ENCODE assay signal across 17 mouse cellular contexts in genomic region chr17:57209330-57209729, GRCm38 (mm10). TPM values are rescaled to one million over a fixed set of nuclear protein-coding genes. Genes with fewer than 3 reads are reported as not detected.
DNase-seq lines count a peak whose midpoint lies in the region; ATAC-seq and TF ChIP-seq lines count a peak whose summit lies in the region.
"Had no signal": no experiment of that assay in that cellular context is flagged by ENCODE, and none has a peak within 500 bp of the region (broad histone marks: within the 10 kb centered on the region; RNA-seq: fewer than 3 reads in every experiment).

No protein-coding gene starts in this region.

- no peaks in the 10 kb centered on the region for H3K27me3 ChIP-seq in thymus, adult 2 months (ENCODE audit: control insufficient read depth, insufficient read depth, low read length)
- no peaks in the 10 kb centered on the region for H3K27me3 ChIP-seq in hindbrain, embryonic 16.5 days (replicated peaks; ENCODE audit: control insufficient read depth, insufficient read depth, low read length)

- ATAC-seq in granulocyte monocyte progenitor cell, adult 5-6 weeks (replicated peaks; ENCODE audit: poor library complexity, severe bottlenecking) = peak; percentile 25; the same call in 1 of the 2 replicates
- ATAC-seq in erythroblast, adult 5-6 weeks (replicated peaks; ENCODE audit: low FRiP score, poor library complexity, severe bottlenecking) = no peak
- ATAC-seq in hindbrain, embryonic 16.5 days = no peak

- H3K9me3 ChIP-seq in hindbrain, embryonic 16.5 days (ENCODE audit: control insufficient read depth, low read length) = no peaks in the 10 kb centered on the region

- no peak overlapping the region for H3K27ac ChIP-seq in thymus, adult 2 months (ENCODE audit: control insufficient read depth, insufficient read depth, low read length)
- H3K27ac ChIP-seq in hindbrain, embryonic 16.5 days (ENCODE audit: low read depth, low read length) = no peak overlapping the region

- H3K4me1 ChIP-seq in thymus, adult 2 months (replicated peaks; ENCODE audit: control insufficient read depth, insufficient read depth, low read length) = peaks cover 5% of the 10 kb centered on the region
- H3K4me1 ChIP-seq in hindbrain, embryonic 16.5 days (ENCODE audit: control insufficient read depth, insufficient read depth, low read depth, low read length) = no peaks in the 10 kb centered on the region

- peak; percentile 32 for DNase-seq in kidney, adult 9 months
- DNase-seq in kidney, postnatal 4 days = no peak
- peak; percentile 62 for DNase-seq in CD4-positive helper T cell, adult 2 months (ENCODE audit: low read depth, low spot score)
- DNase-seq in thymus, adult 2 months = peak; percentile 73
- no peak for DNase-seq in embryo, embryonic 11 days
- DNase-seq: cerebellum, adult 18-20 months; gastrocnemius, postnatal 25 days; kidney, adult 18-20 months; layer of hippocampus, adult 9-11 months; right cerebral cortex, postnatal 4 days had no signal

- no peak for TF ChIP-seq CTCF in thymus, adult 2 months (IDR thresholded peaks at IDR 0.05; ENCODE audit: borderline replicate concordance, control insufficient read depth, extremely low read depth, insufficient read depth, low read length, poor library complexity)

- 22% methylated on average over 4 of the region's 4 CpGs for WGBS in thymus, adult 2 months
- 83% methylated on average over 4 of the region's 4 CpGs for WGBS in hindbrain, embryonic 16.5 days

- H3K36me3 ChIP-seq in thymus, adult 2 months (ENCODE audit: control insufficient read depth, insufficient read depth, low read length) = no peaks in the 10 kb centered on the region
- H3K36me3 ChIP-seq in hindbrain, embryonic 16.5 days (ENCODE audit: control insufficient read depth, insufficient read depth, low read length) = no peaks in the 10 kb centered on the region

- no peak overlapping the region for H3K4me2 ChIP-seq in hindbrain, embryonic 16.5 days (ENCODE audit: low read length)

- TF ChIP-seq POLR2A in thymus, adult 2 months (IDR thresholded peaks at IDR 0.05; ENCODE audit: control insufficient read depth, extremely low read depth, insufficient read depth, low read length, poor library complexity) = no peak

- H3K4me3 ChIP-seq in thymus, adult 2 months (ENCODE audit: control insufficient read depth, insufficient read depth, low read length) = no peak overlapping the region
- H3K4me3 ChIP-seq in hindbrain, embryonic 16.5 days (ENCODE audit: low read length) = no peak overlapping the region

- H3K9ac ChIP-seq in hindbrain, embryonic 16.5 days (ENCODE audit: low read depth, low read length) = no peak overlapping the region

RNA-seq across cellular contexts. Expression of gene Tnfsf14, which starts 15.4 kb away (rescaled TPM):
- total RNA-seq in granulocyte monocyte progenitor cell, adult 5-6 weeks (2014; fragmentation: Nextera tagmentation) = 6.4 and 7.6 TPM in 2 replicates
- 5.2 and 5.8 TPM in 2 replicates for total RNA-seq in granulocyte monocyte progenitor cell, adult 5-6 weeks (2017)
- polyA plus RNA-seq in thymus, adult 2 months (2012; rRNA removed) = 6.5 and 6.7 TPM in 2 replicates
- 1.5 TPM in 1 of 2 replicates, not detected in the other for total RNA-seq in erythroblast, adult 5-6 weeks (2015; ENCODE audit: low replicate concordance)
- total RNA-seq in erythroblast, adult 5-6 weeks (2017; ENCODE audit: low replicate concordance) = 1.5 and 2.0 TPM in 2 replicates
- polyA plus RNA-seq in hindbrain, embryonic 16.5 days (2015; fragmentation: Nextera tagmentation; extraction: Ambion mirVana) = not detected in 2 replicates
- total RNA-seq: gastrocnemius, postnatal 25 days had no signal

RNA-seq across cellular contexts. Expression of gene C3, which starts 18.6 kb away (rescaled TPM):
- total RNA-seq in granulocyte monocyte progenitor cell, adult 5-6 weeks (2014; fragmentation: Nextera tagmentation) = 59.6 and 67.4 TPM in 2 replicates
- 146 and 183 TPM in 2 replicates for total RNA-seq in granulocyte monocyte progenitor cell, adult 5-6 weeks (2017)
- 139 and 152 TPM in 2 replicates for polyA plus RNA-seq in thymus, adult 2 months (2012; rRNA removed)
- 214 and 227 TPM in 2 replicates for total RNA-seq in erythroblast, adult 5-6 weeks (2015; ENCODE audit: low replicate concordance)
- 74.9 and 158 TPM in 2 replicates for total RNA-seq in erythroblast, adult 5-6 weeks (2017; ENCODE audit: low replicate concordance)
- polyA plus RNA-seq in hindbrain, embryonic 16.5 days (2015; fragmentation: Nextera tagmentation; extraction: Ambion mirVana) = 2.1 TPM in 2 replicates
- polyA plus RNA-seq: forebrain, embryonic 11.5 days had no signal

RNA-seq across cellular contexts. Expression of gene Gpr108, which starts 38.9 kb away (rescaled TPM):
- 26.6 and 27.2 TPM in 2 replicates for total RNA-seq in granulocyte monocyte progenitor cell, adult 5-6 weeks (2014; fragmentation: Nextera tagmentation)
- total RNA-seq in granulocyte monocyte progenitor cell, adult 5-6 weeks (2017) = 18.9 and 20.9 TPM in 2 replicates
- 62.4 and 63.9 TPM in 2 replicates for polyA plus RNA-seq in thymus, adult 2 months (2012; rRNA removed)
- 9.2 and 17.5 TPM in 2 replicates for total RNA-seq in erythroblast, adult 5-6 weeks (2015; ENCODE audit: low replicate concordance)
- 5.2 and 6.3 TPM in 2 replicates for total RNA-seq in erythroblast, adult 5-6 weeks (2017; ENCODE audit: low replicate concordance)
- 22.8 and 24.2 TPM in 2 replicates for polyA plus RNA-seq in hindbrain, embryonic 16.5 days (2015; fragmentation: Nextera tagmentation; extraction: Ambion mirVana)

RNA-seq across cellular contexts. Expression of gene Trip10, which starts 39.9 kb away (rescaled TPM):
- 8.3 and 9.9 TPM in 2 replicates for total RNA-seq in granulocyte monocyte progenitor cell, adult 5-6 weeks (2014; fragmentation: Nextera tagmentation)
- total RNA-seq in granulocyte monocyte progenitor cell, adult 5-6 weeks (2017) = 5.6 and 8.6 TPM in 2 replicates
- polyA plus RNA-seq in thymus, adult 2 months (2012; rRNA removed) = 10.6 and 14.8 TPM in 2 replicates
- 0.42 and 3.1 TPM in 2 replicates for total RNA-seq in erythroblast, adult 5-6 weeks (2015; ENCODE audit: low replicate concordance)
- total RNA-seq in erythroblast, adult 5-6 weeks (2017; ENCODE audit: low replicate concordance) = 1.8 and 5.5 TPM in 2 replicates
- polyA plus RNA-seq in hindbrain, embryonic 16.5 days (2015; fragmentation: Nextera tagmentation; extraction: Ambion mirVana) = 10.1 and 11.6 TPM in 2 replicates

RNA-seq across cellular contexts. Expression of gene Cd70, which starts 59.8 kb away (rescaled TPM):
- not detected in 2 replicates for total RNA-seq in granulocyte monocyte progenitor cell, adult 5-6 weeks (2014; fragmentation: Nextera tagmentation)
- not detected in 2 replicates for total RNA-seq in granulocyte monocyte progenitor cell, adult 5-6 weeks (2017)
- polyA plus RNA-seq in thymus, adult 2 months (2012; rRNA removed) = 10.5 and 11.0 TPM in 2 replicates
- total RNA-seq in erythroblast, adult 5-6 weeks (2015; ENCODE audit: low replicate concordance) = not detected in 2 replicates
- total RNA-seq in erythroblast, adult 5-6 weeks (2017; ENCODE audit: low replicate concordance) = not detected in 2 replicates
- polyA plus RNA-seq in hindbrain, embryonic 16.5 days (2015; fragmentation: Nextera tagmentation; extraction: Ambion mirVana) = 1.9 and 2.1 TPM in 2 replicates
- total RNA-seq: adrenal gland, postnatal 4 days; gastrocnemius, postnatal 25 days had no signal
- polyA plus RNA-seq: embryonic facial prominence, embryonic 11.5 days; forebrain, embryonic 11.5 days; limb, embryonic 11.5 days had no signal

Comparison
In these comparisons a context has a peak if more than half of its experiments do, and no peak if none do; other contexts are left out.
1. DNase-seq: peak in kidney, adult 9 months (single experiment), CD4-positive helper T cell, adult 2 months (single experiment) and thymus, adult 2 months (single experiment); none in kidney, postnatal 4 days (0 of 2) and embryo, embryonic 11 days (single experiment).